Comparison of ENCODE assay signal across 9 mouse cellular contexts in the genomic region with DNA sequence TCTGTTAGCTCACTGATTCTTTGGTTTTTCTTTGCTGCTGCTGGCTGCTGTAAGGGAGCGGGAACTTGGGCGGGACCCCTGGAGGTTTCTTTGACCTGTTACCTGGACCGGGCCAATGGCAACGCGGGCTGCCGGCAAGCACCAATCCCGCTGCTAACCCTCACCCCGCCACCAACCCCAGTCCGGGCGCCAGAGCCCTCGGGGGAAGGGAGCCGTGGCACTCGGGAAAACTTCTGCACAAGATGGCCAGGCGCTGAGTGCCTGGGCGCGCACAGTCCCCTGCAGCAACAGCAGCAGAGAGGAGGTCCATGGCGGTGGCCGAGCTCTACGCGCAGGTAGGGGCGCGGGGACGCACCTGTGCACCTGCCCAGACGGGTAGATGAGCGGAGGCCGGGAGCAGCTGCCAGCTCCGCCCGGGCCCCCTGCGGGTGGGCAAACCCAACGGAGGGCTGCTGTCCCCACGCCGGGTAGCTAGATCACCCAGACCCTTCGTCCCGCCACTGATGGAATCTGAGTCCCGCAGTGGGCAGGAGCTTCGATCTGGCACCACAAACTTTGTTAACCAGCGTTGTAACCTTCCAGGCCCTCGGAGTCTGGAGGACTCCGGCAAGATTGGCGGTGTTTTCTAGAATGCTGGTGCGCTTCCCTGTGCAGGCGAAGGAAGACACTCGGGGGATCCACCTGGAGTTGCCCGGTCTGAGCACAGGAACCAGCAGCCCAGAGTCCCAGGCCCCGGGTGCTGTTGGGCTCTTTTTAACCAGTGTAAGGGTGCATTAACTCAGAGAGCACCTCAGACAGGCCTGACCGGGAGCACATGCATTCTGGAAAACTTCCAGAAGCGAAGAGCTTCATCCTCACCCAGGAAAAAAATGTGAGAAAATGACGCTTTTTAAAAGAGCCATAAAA. TPM values are rescaled to one million over a fixed set of nuclear protein-coding genes. Genes with fewer than 3 reads are reported as not detected.
DNase-seq lines count a peak whose midpoint lies in the region; ATAC-seq and TF ChIP-seq lines count a peak whose summit lies in the region.
"Had no signal": no experiment of that assay in that cellular context is flagged by ENCODE, and none has a peak within 500 bp of the region (broad histone marks: within the 10 kb centered on the region; RNA-seq: fewer than 3 reads in every experiment).

A gene (plus strand): TSS at position 180 of the 906 bp plus-strand sequence.

- peak within 1 kb of the TSS; percentile 67 for H3K4me2 ChIP-seq in intestine, embryonic 16.5 days (ENCODE audit: low read depth, low read length)
- peak within 1 kb of the TSS; percentile 58 for H3K4me2 ChIP-seq in liver, embryonic 15.5 days
- H3K4me2 ChIP-seq in neural tube, embryonic 14.5 days (ENCODE audit: low read depth, low read length): peak within 1 kb of the TSS; percentile 52

- TF ChIP-seq POLR2A in ES-Bruce4 (IDR thresholded peaks at IDR 0.05; ENCODE audit: insufficient read depth, low read length): no peak
- TF ChIP-seq POLR2A in bone marrow macrophage, adult 2 months (IDR thresholded peaks at IDR 0.05; ENCODE audit: borderline replicate concordance, low read depth, low read length): no peak

- H3K4me1 ChIP-seq in ES-Bruce4 (ENCODE audit: control insufficient read depth, insufficient read depth, low read length): peaks cover 5% of the 10 kb centered on the region
- peaks cover 3% of the 10 kb centered on the region for H3K4me1 ChIP-seq in bone marrow macrophage, adult 2 months (ENCODE audit: control insufficient read depth, insufficient read depth, low read length)
- H3K4me1 ChIP-seq in intestine, embryonic 16.5 days (ENCODE audit: control insufficient read depth, insufficient read depth, low read length): 0 out of 2 replicates have a peak, but pooled peaks cover 5% of the 10 kb centered on the region
- no peaks in the 10 kb centered on the region for H3K4me1 ChIP-seq in liver, embryonic 15.5 days (replicated peaks)
- peaks cover 6% of the 10 kb centered on the region for H3K4me1 ChIP-seq in neural tube, embryonic 14.5 days (ENCODE audit: control insufficient read depth, insufficient read depth, low read length)

- peak; percentile 76 for DNase-seq in gastrocnemius, postnatal 25 days
- DNase-seq in left cerebral cortex, adult 8-10 months (ENCODE audit: low spot score in 2 of 2): no peak

- ATAC-seq in intestine, embryonic 16.5 days: peak; percentile 83
- ATAC-seq in liver, embryonic 15.5 days (ENCODE audit: insufficient read depth): peak; percentile 42; the same call in 1 of the 2 replicates
- peak; percentile 41; the same call in 1 of the 2 replicates for ATAC-seq in neural tube, embryonic 14.5 days (ENCODE audit: low read depth)
- no peak for ATAC-seq in activated CD4-positive, CD25-positive, alpha-beta regulatory T cell, adult 4 months

- no peak for TF ChIP-seq EP300 in ES-Bruce4 (IDR thresholded peaks at IDR 0.05; ENCODE audit: insufficient read depth, low read depth, low read length)

- H3K4me3 ChIP-seq in ES-Bruce4 (ENCODE audit: low read depth, low read length): peak within 1 kb of the TSS; percentile 63
- peak within 1 kb of the TSS; percentile 33; the same call in 1 of the 2 replicates for H3K4me3 ChIP-seq in bone marrow macrophage, adult 2 months (ENCODE audit: insufficient read depth, low read length)
- peak within 1 kb of the TSS; percentile 50 for H3K4me3 ChIP-seq in intestine, embryonic 16.5 days (ENCODE audit: low read length)
- H3K4me3 ChIP-seq in liver, embryonic 15.5 days (replicated peaks): peak within 1 kb of the TSS; percentile 34
- H3K4me3 ChIP-seq in neural tube, embryonic 14.5 days (ENCODE audit: low read depth, low read length): peak within 1 kb of the TSS; percentile 22
- H3K4me3 ChIP-seq: myocyte had no signal

- no peaks in the 10 kb centered on the region for H3K9me3 ChIP-seq in ES-Bruce4 (replicated peaks; ENCODE audit: control insufficient read depth, insufficient read depth, low read length, poor library complexity, severe bottlenecking)
- no peaks in the 10 kb centered on the region for H3K9me3 ChIP-seq in intestine, embryonic 16.5 days (ENCODE audit: control insufficient read depth, low read length)
- no peaks in the 10 kb centered on the region for H3K9me3 ChIP-seq in liver, embryonic 15.5 days (replicated peaks)
- H3K9me3 ChIP-seq in neural tube, embryonic 14.5 days (ENCODE audit: control insufficient read depth, low read length): no peaks in the 10 kb centered on the region

- 2% methylated on average over 48 of the region's 48 CpGs for WGBS in intestine, embryonic 16.5 days
- WGBS in liver, embryonic 15.5 days (ENCODE audit: insufficient replicate concordance): 8% methylated on average over 48 of the region's 48 CpGs
- 3% methylated on average over 48 of the region's 48 CpGs for WGBS in neural tube, embryonic 14.5 days

- no peaks in the 10 kb centered on the region for H3K36me3 ChIP-seq in ES-Bruce4 (ENCODE audit: control insufficient read depth, insufficient read depth, low read length, poor library complexity, severe bottlenecking)
- no peaks in the 10 kb centered on the region for H3K36me3 ChIP-seq in intestine, embryonic 16.5 days (ENCODE audit: control insufficient read depth, insufficient read depth, low read length)
- H3K36me3 ChIP-seq in liver, embryonic 15.5 days (replicated peaks): no peaks in the 10 kb centered on the region
- H3K36me3 ChIP-seq in neural tube, embryonic 14.5 days (ENCODE audit: control insufficient read depth, insufficient read depth, low read length): no peaks in the 10 kb centered on the region

- H3K9ac ChIP-seq in ES-Bruce4 (ENCODE audit: low read depth, poor library complexity, severe bottlenecking): peak within 1 kb of the TSS; percentile 39
- peak within 1 kb of the TSS; percentile 68 for H3K9ac ChIP-seq in intestine, embryonic 16.5 days (ENCODE audit: low read depth, low read length)
- H3K9ac ChIP-seq in liver, embryonic 15.5 days: no peak within 1 kb of the TSS
- H3K9ac ChIP-seq in neural tube, embryonic 14.5 days (replicated peaks; ENCODE audit: low read depth, low read length): 0 out of 2 replicates have a peak within 1 kb of the TSS, but pooled peaks have one; percentile 28

- TF ChIP-seq CTCF in ES-Bruce4 (IDR thresholded peaks at IDR 0.05; ENCODE audit: low read depth, low read length): no peak
- no peak for TF ChIP-seq CTCF in bone marrow macrophage, adult 2 months (IDR thresholded peaks at IDR 0.05; ENCODE audit: low read depth, low read length)

- no peak within 1 kb of the TSS for H3K27ac ChIP-seq in ES-Bruce4 (ENCODE audit: insufficient read depth, low read length)
- no peak within 1 kb of the TSS for H3K27ac ChIP-seq in bone marrow macrophage, adult 2 months (ENCODE audit: insufficient read depth, low read depth, low read length)
- no peak within 1 kb of the TSS for H3K27ac ChIP-seq in intestine, embryonic 16.5 days (ENCODE audit: low read length)
- H3K27ac ChIP-seq in liver, embryonic 15.5 days (replicated peaks): no peak within 1 kb of the TSS
- no peak within 1 kb of the TSS for H3K27ac ChIP-seq in neural tube, embryonic 14.5 days (ENCODE audit: low read depth, low read length)

- H3K27me3 ChIP-seq in ES-Bruce4 (ENCODE audit: control insufficient read depth, insufficient read depth, low read length, poor library complexity, severe bottlenecking): no peaks in the 10 kb centered on the region
- H3K27me3 ChIP-seq in intestine, embryonic 16.5 days (replicated peaks; ENCODE audit: control insufficient read depth, insufficient read depth, low read length): 0 out of 2 replicates have a peak, but pooled peaks cover 5% of the 10 kb centered on the region
- H3K27me3 ChIP-seq in liver, embryonic 15.5 days: peaks cover 38% of the 10 kb centered on the region
- H3K27me3 ChIP-seq in neural tube, embryonic 14.5 days (ENCODE audit: control insufficient read depth, insufficient read depth, low read length): 0 out of 2 replicates have a peak, but pooled peaks cover 8% of the 10 kb centered on the region

RNA-seq across cellular contexts. Expression of the gene that starts here (rescaled TPM):
- 8.0 and 8.8 TPM in 2 replicates for polyA plus RNA-seq in ES-Bruce4 (2011; ENCODE audit: insufficient read depth, insufficient read length, low read depth, missing spikeins)
- 0.13 TPM in 1 of 2 replicates, not detected in the other for polyA plus RNA-seq in bone marrow macrophage, adult 2 months (2012; ENCODE audit: insufficient read depth, insufficient read length, missing spikeins)
- 1 to 10 TPM; 6.7 to 7.6 TPM for total RNA-seq in gastrocnemius, postnatal 25 days (2021)
- 4.4 and 5.0 TPM in 2 replicates for polyA plus RNA-seq in intestine, embryonic 16.5 days (2015; fragmentation: Nextera tagmentation; extraction: Ambion mirVana)
- polyA plus RNA-seq in liver, embryonic 15.5 days (2015; fragmentation: Nextera tagmentation; extraction: Ambion mirVana): 0.46 and 0.81 TPM in 2 replicates
- polyA plus RNA-seq in neural tube, embryonic 14.5 days (2014; fragmentation: Nextera tagmentation; extraction: Ambion mirVana): 0.40 and 0.84 TPM in 2 replicates
- 1 to 10 TPM; 6.1 to 9.1 (median 7.6) TPM for total RNA-seq in left cerebral cortex, adult 8-10 months (2022)
- not detected for polyA plus RNA-seq in activated CD4-positive, CD25-positive, alpha-beta regulatory T cell, adult 4 months (2017; shearing (Covaris generic))

Comparison
In these comparisons a context has a peak if more than half of its experiments do, and no peak if none do; other contexts are left out.
1. Peak in ATAC-seq, H3K4me3 ChIP-seq and H3K4me2 ChIP-seq in liver, embryonic 15.5 days; RNA of the gene not detected or under 1 TPM.
2. Peak in ATAC-seq, H3K4me3 ChIP-seq, H3K9ac ChIP-seq and H3K4me2 ChIP-seq in neural tube, embryonic 14.5 days; RNA of the gene not detected or under 1 TPM.